Mouse (Mus musculus) stomach, postnatal 0 days (tissue): ENCODE data around the gene Nr6a1. TPM values are rescaled to one million over a fixed set of nuclear protein-coding genes. Genes with fewer than 3 reads are reported as not detected.

Source experiments
- ATAC-seq: fragments of 200-750 bp; cut with Nextera tagmentation; 2 replicates; pipeline ENCODE4 v1.8.0; 2017; ENCODE audit not compliant: low FRiP score, low TSS enrichment
- DNase-seq: peaks from one replicate; pipeline ENCODE4 v3.0.0-alpha.2; 2016; ENCODE audit warnings: low spot score
- H3K27ac ChIP-seq: fragments of 300-500 bp; sonication (generic); replicated peaks from 2 replicates; pipeline ENCODE4 v1.5.1; 2014; ENCODE audit warnings: mild to moderate bottlenecking, control low read depth
- H3K27me3 ChIP-seq: fragments of 300-500 bp; sonication (generic); 2 replicates; pipeline ENCODE4 v1.6.1; 2014; ENCODE audit warnings: low read length; ENCODE audit not compliant: control insufficient read depth, insufficient read depth
- H3K36me3 ChIP-seq: fragments of 300-500 bp; sonication (generic); 2 replicates; pipeline ENCODE4 v1.6.1; 2014; ENCODE audit warnings: low read length, mixed read lengths; ENCODE audit not compliant: control insufficient read depth, insufficient read depth
- H3K4me1 ChIP-seq: fragments of 300-500 bp; sonication (generic); replicated peaks from 2 replicates; pipeline ENCODE4 v1.6.1; 2014; ENCODE audit warnings: antibody characterized with exemption; ENCODE audit not compliant: control insufficient read depth, insufficient read depth
- H3K4me2 ChIP-seq: fragments of 300-500 bp; sonication (generic); replicated peaks from 2 replicates; pipeline ENCODE4 v1.6.1; 2014; ENCODE audit warnings: low read depth, mild to moderate bottlenecking, control low read depth, moderate library complexity
- H3K4me3 ChIP-seq: fragments of 300-500 bp; sonication (generic); 2 replicates; pipeline ENCODE4 v1.5.1; 2014; ENCODE audit warnings: low read depth, low read length, control low read depth
- H3K9ac ChIP-seq: fragments of 300-500 bp; sonication (generic); 2 replicates; pipeline ENCODE4 v1.6.1; 2014; ENCODE audit warnings: mild to moderate bottlenecking, low read length, control low read depth, mixed read lengths
- H3K9me3 ChIP-seq: fragments of 300-500 bp; sonication (generic); 2 replicates; pipeline ENCODE4 v1.6.1; 2016; ENCODE audit warnings: low read length; ENCODE audit not compliant: control insufficient read depth
- CTCF ChIP-seq: IDR thresholded peaks from 2 replicates; pipeline ENCODE4 v1.5.1; 2016; ENCODE audit warnings: antibody characterized with exemption, low read depth, mild to moderate bottlenecking, moderate library complexity
- EP300 ChIP-seq: optimal IDR thresholded peaks from 2 replicates; pipeline ENCODE3; 2016; ENCODE audit warnings: antibody characterized with exemption
- WGBS: fragments of 180-500 bp; shearing (Covaris S2); extraction: QIAGEN DNeasy Blood & Tissue Kit; methylation state at CpG from one replicate; pipeline ENCODE4 v1.1.7; 2014; 5-methylcytosine and 5-hydroxymethylcytosine counted together
- polyA plus RNA-seq: library from polyadenylated mRNA; unstranded; fragments of >200 nt; fragmentation: Nextera tagmentation; extraction: Ambion mirVana; gene quantifications from 2 replicates; pipeline ENCODE4 v1.2.1, GENCODE M21; 2015

The Nr6a1 gene
- polyA plus RNA-seq, 1 experiment from 2014 or later = 0.59 TPM

GRCm38 (mm10) chr2:38717436-38717835 lies 210.1 kb downstream of the Nr6a1 start:
- WGBS = 68% methylated on average over 2 of the region's 2 CpGs

GRCm38 (mm10) chr2:38714324-38714723 lies 213.2 kb downstream of the Nr6a1 start, which contains the start of gene Nr5a1:
TSS of gene Nr5a1 (minus strand) at chr2:38714542.
- 90% methylated on average over 13 of the region's 13 CpGs for WGBS

More at GRCm38 (mm10) chr2:38717436-38717835, 210.1 kb downstream of the Nr6a1 start:
- TF ChIP-seq CTCF = no peak
- no peak for TF ChIP-seq EP300
- no peak overlapping the region for H3K4me2 ChIP-seq
- no peak for DNase-seq
- H3K9me3 ChIP-seq = no peaks in the 10 kb centered on the region
- H3K36me3 ChIP-seq = no peaks in the 10 kb centered on the region
- no peaks in the 10 kb centered on the region for H3K4me1 ChIP-seq
- H3K9ac ChIP-seq = no peak overlapping the region
- H3K27me3 ChIP-seq = no peaks in the 10 kb centered on the region
- H3K27ac ChIP-seq = no peak overlapping the region
- H3K4me3 ChIP-seq = no peak overlapping the region
- ATAC-seq = peak; percentile 34; the same call in 1 of the 2 replicates

GRCm38 (mm10) chr2:38713596-38713995 lies 213.9 kb downstream of the Nr6a1 start:
- DNase-seq = no peak
- H3K36me3 ChIP-seq = no peaks in the 10 kb centered on the region
- H3K27ac ChIP-seq = no peak overlapping the region
- no peak overlapping the region for H3K4me2 ChIP-seq
- ATAC-seq = no peak
- no peak overlapping the region for H3K9ac ChIP-seq
- 78% methylated on average over 3 of the region's 3 CpGs for WGBS
- H3K4me1 ChIP-seq = 0 out of 2 replicates have a peak, but pooled peaks cover 3% of the 10 kb centered on the region
- no peak for TF ChIP-seq EP300
- TF ChIP-seq CTCF = no peak
- peaks cover 3% of the 10 kb centered on the region; the same call in 1 of the 2 replicates for H3K27me3 ChIP-seq
- H3K9me3 ChIP-seq = no peaks in the 10 kb centered on the region
- H3K4me3 ChIP-seq = no peak overlapping the region

More at GRCm38 (mm10) chr2:38714324-38714723, 213.2 kb downstream of the Nr6a1 start, which contains the start of gene Nr5a1:
- Histone ChIP-seq H3K4me2 (no peak within 1 kb of the TSS), H3K9me3 (no peaks in the 10 kb centered on the region), H3K9ac (no peak within 1 kb of the TSS), H3K4me1 (0 out of 2 replicates have a peak, but pooled peaks cover 3% of the 10 kb centered on the region), H3K27ac (no peak within 1 kb of the TSS), H3K36me3 (no peaks in the 10 kb centered on the region), H3K4me3 (no peak within 1 kb of the TSS), H3K27me3 (peaks cover 3% of the 10 kb centered on the region; the same call in 1 of the 2 replicates)
- DNase-seq (no peak), ATAC-seq (no peak)
- no peak for TF ChIP-seq EP300
- no peak for TF ChIP-seq CTCF

- DNase-seq (no peak), ATAC-seq (no peak)
- no peak overlapping the region for H3K27ac ChIP-seq
- H3K4me3 ChIP-seq = no peak overlapping the region
- H3K4me2 ChIP-seq = no peak overlapping the region
- 0 out of 2 replicates have a peak, but pooled peaks cover 3% of the 10 kb centered on the region for H3K4me1 ChIP-seq
- H3K36me3 ChIP-seq = no peaks in the 10 kb centered on the region
- TF ChIP-seq CTCF (no peak), EP300 (no peak)
- WGBS = 60% methylated on average over 10 of the region's 11 CpGs
- H3K9ac ChIP-seq = no peak overlapping the region
- H3K9me3 ChIP-seq = no peaks in the 10 kb centered on the region
- H3K27me3 ChIP-seq = peaks cover 3% of the 10 kb centered on the region; the same call in 1 of the 2 replicates
These were observed 214.7 kb downstream of the Nr6a1 start for GRCm38 (mm10) chr2:38712769-38713125.

GRCm38 (mm10) chr2:38712076-38712768 lies 215.3 kb downstream of the Nr6a1 start:
- DNase-seq (no peak), ATAC-seq (peak; percentile 36; the same call in 1 of the 2 replicates)
- 23% methylated on average over 27 of the region's 58 CpGs for WGBS
- peak overlapping the region; percentile 29 for H3K4me3 ChIP-seq
- H3K4me1 ChIP-seq = 0 out of 2 replicates have a peak, but pooled peaks cover 3% of the 10 kb centered on the region
- peak overlapping the region; percentile 45 for H3K4me2 ChIP-seq
- H3K9ac ChIP-seq = no peak overlapping the region
- H3K9me3 ChIP-seq = no peaks in the 10 kb centered on the region
- peaks cover 3% of the 10 kb centered on the region; the same call in 1 of the 2 replicates for H3K27me3 ChIP-seq
- H3K36me3 ChIP-seq = no peaks in the 10 kb centered on the region
- TF ChIP-seq EP300 (no peak), CTCF (no peak)
- H3K27ac ChIP-seq = no peak overlapping the region

- no peaks in the 10 kb centered on the region for H3K36me3 ChIP-seq
- ATAC-seq = no peak
- no peak for TF ChIP-seq CTCF
- no peak for TF ChIP-seq EP300
- no peak overlapping the region for H3K27ac ChIP-seq
- no peaks in the 10 kb centered on the region for H3K9me3 ChIP-seq
- no peak overlapping the region for H3K9ac ChIP-seq
- WGBS = under 1% methylated on average over 34 of the region's 40 CpGs
- peaks cover 3% of the 10 kb centered on the region; the same call in 1 of the 2 replicates for H3K27me3 ChIP-seq
- H3K4me3 ChIP-seq = peak overlapping the region; percentile 29
- 0 out of 2 replicates have a peak, but pooled peaks cover 3% of the 10 kb centered on the region for H3K4me1 ChIP-seq
- peak overlapping the region; percentile 45 for H3K4me2 ChIP-seq
- no peak for DNase-seq
These were observed 216.0 kb downstream of the Nr6a1 start for GRCm38 (mm10) chr2:38711421-38711861.
